Mouse (Mus musculus): Measurements from ENCODE around the gene Arhgap15. TPM values are rescaled to one million over a fixed set of nuclear protein-coding genes. Genes with fewer than 3 reads are reported as not detected.

Arhgap15 gene
- polyA plus RNA-seq, 1 experiment from 2014 or later = 1.4 TPM

- Histone ChIP-seq H3K4me2 (no peak overlapping the region), H3K27ac (no peak overlapping the region), H3K9me3 (replicated peaks) (no peaks in the 10 kb centered on the region), H3K4me1 (replicated peaks) (no peaks in the 10 kb centered on the region), H3K36me3 (no peaks in the 10 kb centered on the region), H3K27me3 (no peaks in the 10 kb centered on the region), H3K9ac (no peak overlapping the region), H3K4me3 (no peak overlapping the region)
- 87% methylated on average over 4 of the region's 4 CpGs for WGBS
- ATAC-seq (replicated peaks; ENCODE audit: insufficient number of reproducible peaks, insufficient read depth, low FRiP score, low read depth) = no peak
Measured at GRCm38 (mm10) chr2:44416331-44416730, 667.7 kb downstream of the Arhgap15 start.

GRCm38 (mm10) chr2:44419547-44420225 lies 671.1 kb downstream of the Arhgap15 start:
- H3K4me3 ChIP-seq = no peak overlapping the region
- H3K27ac ChIP-seq = no peak overlapping the region
- WGBS = 85% methylated on average over 4 of the region's 4 CpGs
- no peak overlapping the region for H3K9ac ChIP-seq
- no peaks in the 10 kb centered on the region for H3K36me3 ChIP-seq
- H3K27me3 ChIP-seq = no peaks in the 10 kb centered on the region
- no peak for ATAC-seq (replicated peaks; ENCODE audit: insufficient number of reproducible peaks, insufficient read depth, low FRiP score, low read depth)
- H3K9me3 ChIP-seq (replicated peaks) = no peaks in the 10 kb centered on the region
- no peak overlapping the region for H3K4me2 ChIP-seq
- H3K4me1 ChIP-seq (replicated peaks) = no peaks in the 10 kb centered on the region

- H3K4me1 ChIP-seq (replicated peaks) = no peaks in the 10 kb centered on the region
- H3K4me3 ChIP-seq = no peak overlapping the region
- no peaks in the 10 kb centered on the region for H3K27me3 ChIP-seq
- H3K27ac ChIP-seq = no peak overlapping the region
- no peaks in the 10 kb centered on the region for H3K36me3 ChIP-seq
- H3K9ac ChIP-seq = no peak overlapping the region
- 78% methylated on average over 9 of the region's 9 CpGs for WGBS
- H3K4me2 ChIP-seq = no peak overlapping the region
- ATAC-seq (replicated peaks; ENCODE audit: insufficient number of reproducible peaks, insufficient read depth, low FRiP score, low read depth) = no peak
- H3K9me3 ChIP-seq (replicated peaks) = no peaks in the 10 kb centered on the region
Measured at GRCm38 (mm10) chr2:44430521-44430920, 681.9 kb downstream of the Arhgap15 start.

GRCm38 (mm10) chr2:44436652-44437051 lies 688.0 kb downstream of the Arhgap15 start:
- no peak overlapping the region for H3K27ac ChIP-seq
- no peak for ATAC-seq (replicated peaks; ENCODE audit: insufficient number of reproducible peaks, insufficient read depth, low FRiP score, low read depth)
- H3K4me1 ChIP-seq (replicated peaks) = no peaks in the 10 kb centered on the region
- H3K27me3 ChIP-seq = no peaks in the 10 kb centered on the region
- H3K4me2 ChIP-seq = no peak overlapping the region
- H3K9me3 ChIP-seq (replicated peaks) = no peaks in the 10 kb centered on the region
- WGBS = 76% methylated on average over 5 of the region's 5 CpGs
- no peak overlapping the region for H3K4me3 ChIP-seq
- H3K36me3 ChIP-seq = no peaks in the 10 kb centered on the region
- H3K9ac ChIP-seq = no peak overlapping the region

GRCm38 (mm10) chr2:44437496-44438057 lies 689.0 kb downstream of the Arhgap15 start:
- no peak overlapping the region for H3K9ac ChIP-seq
- H3K27ac ChIP-seq = no peak overlapping the region
- H3K4me3 ChIP-seq = no peak overlapping the region
- H3K27me3 ChIP-seq = no peaks in the 10 kb centered on the region
- no peak for ATAC-seq (replicated peaks; ENCODE audit: insufficient number of reproducible peaks, insufficient read depth, low FRiP score, low read depth)
- no peak overlapping the region for H3K4me2 ChIP-seq
- H3K4me1 ChIP-seq (replicated peaks) = no peaks in the 10 kb centered on the region
- no peaks in the 10 kb centered on the region for H3K36me3 ChIP-seq
- no peaks in the 10 kb centered on the region for H3K9me3 ChIP-seq (replicated peaks)
- 64% methylated on average over 8 of the region's 8 CpGs for WGBS

GRCm38 (mm10) chr2:44438070-44438469 lies 689.4 kb downstream of the Arhgap15 start:
- Histone ChIP-seq H3K4me2 (no peak overlapping the region), H3K27me3 (no peaks in the 10 kb centered on the region), H3K4me3 (no peak overlapping the region), H3K27ac (no peak overlapping the region), H3K9ac (no peak overlapping the region), H3K9me3 (replicated peaks) (no peaks in the 10 kb centered on the region), H3K4me1 (replicated peaks) (no peaks in the 10 kb centered on the region), H3K36me3 (no peaks in the 10 kb centered on the region)
- 88% methylated on average over 1 of the region's 1 CpGs for WGBS
- no peak for ATAC-seq (replicated peaks; ENCODE audit: insufficient number of reproducible peaks, insufficient read depth, low FRiP score, low read depth)

- Histone ChIP-seq H3K27me3 (no peaks in the 10 kb centered on the region), H3K36me3 (no peaks in the 10 kb centered on the region)
- WGBS = 65% methylated on average over 2 of the region's 2 CpGs
Measured at GRCm38 (mm10) chr2:44444938-44445337, 696.3 kb downstream of the Arhgap15 start.

More at GRCm38 (mm10) chr2:44444938-44445337, 696.3 kb downstream of the Arhgap15 start:
- no peak overlapping the region for H3K9ac ChIP-seq
- no peak overlapping the region for H3K27ac ChIP-seq
- H3K4me2 ChIP-seq = no peak overlapping the region
- H3K4me3 ChIP-seq = no peak overlapping the region
- no peaks in the 10 kb centered on the region for H3K4me1 ChIP-seq (replicated peaks)
- ATAC-seq (replicated peaks; ENCODE audit: insufficient number of reproducible peaks, insufficient read depth, low FRiP score, low read depth) = no peak
- no peaks in the 10 kb centered on the region for H3K9me3 ChIP-seq (replicated peaks)

Other genes starting within 250 kb of the Arhgap15 start
- 0.13 and 0.44 TPM in 2 replicates for gene Kynu, start 193.5 kb upstream of the Arhgap15 start, polyA plus RNA-seq (2015; fragmentation: Nextera tagmentation; extraction: Ambion mirVana)

Measured in heart, embryonic 15.5 days (tissue).